Mouse (Mus musculus): ENCODE measurements at regions not wholly inside any gene's neighbourhood (a gene's known extent, or its start where the extent isn't known, plus 50 kb on each side); places are given as distances from the start of the nearest gene placed in this dataset.
A peak's percentile ranks its signal among the peaks of the same experiment; 100 is the strongest.

GRCm38 (mm10) chr8:116452806-116453205, 52.0 kb upstream of the Dynlrb2 start:
- no peak for DNase-seq

DNA sequence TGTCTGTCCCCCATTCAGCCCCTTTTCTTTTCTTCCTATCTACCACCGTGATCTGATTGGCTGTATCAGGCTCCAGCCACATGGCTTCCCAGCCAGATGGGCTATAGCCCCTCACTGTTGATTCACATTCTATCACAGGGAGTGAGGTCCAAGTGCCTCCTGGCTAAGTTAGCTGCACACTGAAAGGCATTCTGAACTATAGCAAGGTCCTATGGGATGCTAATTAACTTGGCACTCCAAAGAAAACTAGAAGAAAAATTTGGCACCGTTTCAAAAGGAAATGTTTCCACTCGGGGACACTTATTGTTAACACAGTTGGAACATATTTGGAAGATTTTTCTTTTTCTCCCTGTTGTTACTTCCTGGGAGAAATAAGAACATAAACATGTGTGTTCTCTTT, 53.4 kb upstream of the Dynlrb2 start:
- DNase-seq = no peak

DNA sequence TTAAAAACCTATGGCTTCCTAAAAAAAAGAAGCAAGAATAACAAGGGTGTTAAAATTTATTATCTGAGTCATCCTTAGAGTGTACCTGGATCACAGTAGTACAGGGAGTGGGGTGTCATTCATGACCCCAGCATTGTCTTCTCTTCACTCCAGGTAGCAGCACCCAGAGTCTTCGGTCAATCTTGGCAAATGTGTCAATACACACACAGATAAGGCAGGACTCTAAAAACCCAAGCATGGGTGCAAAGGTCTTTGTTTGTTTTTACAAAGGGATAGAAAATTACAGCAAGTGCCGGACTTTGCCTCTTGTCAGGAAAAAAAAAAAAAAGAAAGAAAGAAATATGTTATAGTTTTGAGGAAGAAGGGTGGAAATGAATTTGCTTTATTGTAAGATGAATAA, 57.3 kb upstream of the Dynlrb2 start:
- no peak for DNase-seq

DNA sequence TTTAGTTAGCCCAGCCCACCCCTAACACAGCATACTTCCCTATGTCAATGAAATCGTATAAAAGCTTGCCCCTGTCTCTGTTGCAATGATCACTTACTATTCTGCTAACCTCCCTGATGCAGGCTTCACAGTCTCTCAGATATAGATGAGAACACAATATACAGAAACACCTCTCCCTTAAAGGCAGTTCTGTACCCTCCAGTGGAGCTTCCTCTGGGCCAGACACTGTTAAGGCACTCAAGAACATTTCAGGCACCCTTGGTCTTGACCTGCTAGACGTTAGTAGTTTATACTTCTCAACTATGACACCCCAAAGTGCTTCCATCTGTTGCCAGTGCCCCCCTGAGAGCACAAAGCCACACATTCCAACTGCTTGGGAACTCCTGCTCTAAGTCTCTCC, 61.9 kb upstream of the Dynlrb2 start:
- no peak for DNase-seq

DNA sequence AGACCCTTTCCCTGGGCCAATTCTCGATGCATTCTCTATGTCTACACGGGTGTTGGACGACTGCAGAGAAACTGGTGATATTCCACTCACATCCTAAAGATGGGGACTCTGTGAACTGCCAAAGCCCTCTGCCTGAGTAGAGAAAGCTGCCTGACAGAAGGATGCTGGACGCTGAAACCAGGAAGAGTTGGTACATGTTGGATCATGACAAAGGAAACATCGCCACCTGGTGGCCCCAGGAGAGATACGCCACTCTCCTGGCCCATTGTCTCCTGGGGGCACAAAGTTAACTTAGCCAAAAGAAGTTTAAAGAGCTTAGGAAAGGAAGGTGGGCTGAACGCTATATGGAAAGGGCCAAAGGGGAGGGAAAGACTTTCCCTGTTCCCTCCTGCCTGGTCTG, 65.9 kb upstream of the Dynlrb2 start:
- peak; percentile 46 to 57 for DNase-seq

- no peak for DNase-seq
Observed at GRCm38 (mm10) chr8:116435268-116435980, 69.3 kb upstream of the Dynlrb2 start.

- DNase-seq = peak; percentile 5 to 14
Observed at GRCm38 (mm10) chr8:116430051-116430450, 74.7 kb upstream of the Dynlrb2 start.

DNA sequence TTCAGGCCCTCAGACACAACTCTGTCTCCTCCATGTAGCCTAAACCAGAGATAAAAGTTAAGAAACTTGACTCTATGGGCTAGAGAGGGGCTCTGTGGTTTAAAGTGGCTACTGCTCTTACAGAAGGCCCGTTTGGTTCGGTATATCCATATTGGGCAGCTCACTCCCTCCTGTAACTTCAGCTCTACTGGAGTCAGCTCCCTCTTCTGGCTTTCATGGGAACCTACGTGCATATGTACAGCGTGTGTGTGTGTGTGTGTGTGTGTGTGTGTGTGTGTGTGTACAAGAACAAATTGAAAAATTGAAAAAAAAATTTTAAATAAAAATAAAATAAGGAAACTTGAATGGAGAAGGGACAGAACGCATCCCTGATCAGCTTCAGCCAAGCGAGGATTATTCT, 75.1 kb upstream of the Dynlrb2 start:
- DNase-seq = no peak

GRCm38 (mm10) chr8:116422826-116423225, 81.9 kb upstream of the Dynlrb2 start:
- DNase-seq = no peak

- no peak for DNase-seq
Observed at GRCm38 (mm10) chr8:116412703-116413102, 92.1 kb upstream of the Dynlrb2 start.

GRCm38 (mm10) chr8:116410041-116410440, 94.7 kb upstream of the Dynlrb2 start:
- no peak for DNase-seq

GRCm38 (mm10) chr8:116409011-116409410, 95.8 kb upstream of the Dynlrb2 start:
- DNase-seq = no peak

GRCm38 (mm10) chr8:116404571-116404970, 100.2 kb upstream of the Dynlrb2 start:
- DNase-seq = no peak

GRCm38 (mm10) chr8:116403366-116403765, 101.4 kb upstream of the Dynlrb2 start:
- no peak for DNase-seq

GRCm38 (mm10) chr8:116399452-116399851, 105.3 kb upstream of the Dynlrb2 start:
- DNase-seq = no peak

- no peak for DNase-seq
Observed at GRCm38 (mm10) chr8:116398565-116399205, 106.1 kb upstream of the Dynlrb2 start.

DNA sequence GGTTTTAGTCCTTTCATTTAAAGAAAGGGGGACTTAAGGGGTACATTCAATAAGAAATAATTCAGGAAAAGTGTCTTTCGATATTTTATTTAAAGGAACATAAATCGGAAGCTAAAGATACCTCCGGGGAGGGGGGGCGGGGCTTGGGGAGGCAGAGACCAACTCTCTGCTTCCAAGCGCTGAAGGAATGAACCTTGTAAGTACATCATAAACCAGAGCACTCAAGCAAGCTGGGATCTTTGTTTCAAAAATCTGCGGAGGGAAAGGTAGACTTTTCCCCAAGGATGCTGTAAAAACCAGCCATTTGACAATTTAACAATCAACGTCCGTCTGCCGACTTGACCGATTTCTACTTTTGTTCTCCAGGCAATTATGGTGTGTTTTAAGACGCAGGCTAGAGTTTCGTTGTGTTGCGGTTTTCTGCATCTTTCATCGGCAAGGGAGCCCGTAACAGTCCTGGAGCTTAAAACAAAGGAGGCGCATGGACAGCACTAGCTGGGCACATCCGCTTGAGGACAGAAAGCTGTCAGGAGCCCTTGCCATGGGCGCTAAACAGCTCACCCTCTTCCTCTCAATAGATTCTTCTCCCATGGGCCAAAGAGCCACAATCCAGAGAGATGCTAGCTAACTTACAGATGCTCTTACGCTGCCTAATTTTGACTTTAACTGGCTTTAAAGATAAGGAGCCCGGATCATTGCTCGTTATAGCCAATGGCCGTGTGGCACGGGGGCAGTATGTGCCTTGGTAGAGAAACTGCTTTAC, 119.4 kb upstream of the Dynlrb2 start:
- no peak for DNase-seq

DNA sequence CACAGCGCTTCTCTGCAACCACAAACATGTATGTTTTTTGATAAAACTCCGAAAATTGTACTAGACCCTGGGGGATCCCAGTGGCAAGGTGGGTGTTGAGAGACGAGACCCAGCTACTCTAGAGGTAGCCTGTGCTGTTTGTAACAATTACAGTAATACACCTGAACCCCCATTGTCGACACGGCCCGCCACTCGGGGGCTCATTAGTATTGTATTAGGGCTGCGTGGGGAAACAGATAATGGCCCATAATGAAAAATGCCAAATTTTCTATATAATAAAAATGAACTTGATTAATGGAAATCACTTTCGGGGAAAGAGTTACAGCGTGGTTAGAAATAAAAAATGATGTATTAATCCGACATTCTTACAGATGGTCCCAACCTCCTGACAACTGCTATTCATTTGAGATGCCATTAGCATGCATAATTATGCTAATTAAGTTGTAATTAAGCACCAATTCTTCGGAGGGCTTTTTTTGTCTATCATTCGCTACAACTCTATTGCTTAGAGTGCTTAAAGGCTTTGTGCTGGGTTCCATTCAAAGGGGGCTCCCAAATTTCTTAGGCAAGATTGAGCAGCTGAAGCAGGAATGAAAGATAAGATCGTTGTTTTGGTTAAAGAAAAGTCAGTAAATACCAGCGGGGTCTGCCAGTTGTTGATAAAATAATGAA, 120.2 kb upstream of the Dynlrb2 start:
- DNase-seq = no peak

DNA sequence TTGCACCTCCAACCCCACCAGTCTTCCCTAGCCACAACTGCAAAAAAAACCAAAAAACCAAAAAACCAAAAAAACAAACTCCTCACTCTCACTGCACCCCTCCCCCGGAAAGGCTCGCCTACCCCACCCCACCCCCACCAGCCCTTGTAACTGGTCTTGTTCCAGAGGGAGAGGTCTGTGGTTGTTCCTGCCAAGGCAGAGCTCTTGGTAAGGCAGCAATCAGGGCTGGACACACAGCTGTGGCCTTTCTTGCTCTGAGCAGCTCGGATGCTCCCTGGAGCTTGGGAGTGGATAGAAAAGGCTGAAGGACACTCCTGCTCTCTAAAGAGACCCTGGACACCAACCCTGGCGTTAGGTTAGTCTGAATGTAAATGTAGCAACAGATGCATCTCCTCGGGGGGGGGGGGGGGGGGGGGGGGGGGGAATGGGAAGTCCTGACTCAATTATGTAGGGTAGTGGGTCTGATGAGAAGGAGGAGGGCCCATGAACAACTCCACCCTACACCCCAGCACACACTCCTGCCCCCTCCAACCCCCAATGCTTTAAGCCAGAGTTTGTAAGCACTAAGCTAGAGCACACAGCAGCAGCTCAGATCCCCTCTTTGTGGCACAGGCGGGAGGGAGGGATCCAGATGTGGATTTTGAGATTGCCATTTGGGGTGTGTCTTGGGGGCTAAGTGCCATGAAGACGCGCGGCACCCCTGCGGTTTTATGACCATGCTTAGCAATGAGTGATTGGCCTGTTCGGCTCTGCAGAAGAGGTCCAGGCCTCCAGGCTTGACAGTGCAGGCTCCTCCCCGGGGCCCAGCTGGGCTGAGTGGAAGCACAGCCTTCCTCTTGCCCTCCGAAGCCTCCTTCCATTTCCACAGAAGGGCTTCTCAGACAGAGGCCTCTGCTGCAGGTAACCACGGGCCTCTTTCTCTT, 121.0 kb upstream of the Dynlrb2 start:
- no peak for DNase-seq

DNA sequence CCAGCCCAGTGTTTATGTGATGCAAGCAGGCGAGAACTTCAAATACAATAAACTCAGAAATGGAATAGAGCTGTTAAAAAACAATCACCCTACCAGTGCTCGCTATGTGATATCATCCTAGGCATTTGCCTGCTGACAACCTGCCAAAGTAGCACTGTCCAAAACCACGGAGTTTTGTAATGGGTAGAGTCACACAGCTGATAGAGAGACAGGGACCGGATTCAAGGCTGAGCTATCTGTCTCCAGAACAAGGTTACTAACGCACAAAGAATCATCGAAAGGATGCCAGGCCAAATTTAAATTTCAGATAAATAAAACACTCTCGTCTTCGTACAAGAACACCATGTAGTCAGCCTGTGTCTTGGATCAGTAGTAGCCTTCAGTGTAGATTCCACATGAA, 121.7 kb upstream of the Dynlrb2 start:
- peak in 1 of 2 experiments; percentile 17 for DNase-seq

GRCm38 (mm10) chr8:116380601-116381000, 124.2 kb upstream of the Dynlrb2 start:
- DNase-seq = no peak

DNA sequence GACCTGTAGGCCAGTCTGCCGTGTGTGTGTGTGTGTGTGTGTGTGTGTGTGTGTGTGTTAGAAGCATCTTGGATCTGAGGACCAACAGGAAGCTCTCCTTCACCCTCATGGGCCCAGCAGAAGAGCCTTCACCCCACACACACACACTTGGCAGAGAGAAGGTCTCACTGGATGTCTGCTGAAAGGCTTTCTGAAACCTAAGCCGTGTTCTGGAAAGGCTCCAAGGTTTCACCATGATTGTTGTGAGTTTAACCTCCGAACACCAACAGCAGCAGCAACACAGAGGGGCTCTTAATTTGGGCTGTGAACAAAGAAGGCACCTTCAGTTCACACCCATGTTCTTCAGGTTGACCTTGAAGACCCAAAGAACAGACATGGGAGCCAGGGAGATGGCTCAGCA, 124.9 kb upstream of the Dynlrb2 start:
- DNase-seq = no peak

Measured in lung, adult 18-20 months (tissue).